8 mouse cellular contexts compared by ENCODE assay signal in genomic region chr11:37237096-37237725, GRCm38 (mm10). TPM values are rescaled to one million over a fixed set of nuclear protein-coding genes. Genes with fewer than 3 reads are reported as not detected.
DNase-seq lines count a peak whose midpoint lies in the region; ATAC-seq lines count a peak whose summit lies in the region.

No protein-coding gene starts in this region.

- ATAC-seq in kidney, embryonic 14.5 days (ENCODE audit: low FRiP score, low TSS enrichment): no peak
- no peak for ATAC-seq in hindbrain, embryonic 12.5 days (ENCODE audit: low FRiP score)
- ATAC-seq in midbrain, embryonic 13.5 days: no peak; the same call in 1 of the 2 replicates
- no peak for ATAC-seq in erythroid progenitor cell, adult 5-6 weeks (replicated peaks; ENCODE audit: low FRiP score, poor library complexity, severe bottlenecking)

- no peak for DNase-seq in kidney, adult 9 months
- DNase-seq in cerebellum, adult 8-10 months: peak; percentile 29
- no peak for DNase-seq in urinary bladder, postnatal 25 days (ENCODE audit: low spot score)
- DNase-seq in kidney, adult 11 months: no peak

- H3K9me3 ChIP-seq in kidney, embryonic 14.5 days (ENCODE audit: control insufficient read depth, low read length): no peaks in the 10 kb centered on the region
- H3K9me3 ChIP-seq in hindbrain, embryonic 12.5 days (replicated peaks): no peaks in the 10 kb centered on the region
- no peaks in the 10 kb centered on the region for H3K9me3 ChIP-seq in midbrain, embryonic 13.5 days

- 36% methylated on average over 7 of the region's 7 CpGs for WGBS in kidney, embryonic 14.5 days
- 38% methylated on average over 7 of the region's 7 CpGs for WGBS in hindbrain, embryonic 12.5 days
- 30% methylated on average over 7 of the region's 7 CpGs for WGBS in midbrain, embryonic 13.5 days

- no peaks in the 10 kb centered on the region for H3K4me1 ChIP-seq in kidney, embryonic 14.5 days (ENCODE audit: control insufficient read depth, insufficient read depth, low read length)
- H3K4me1 ChIP-seq in hindbrain, embryonic 12.5 days: peaks cover 7% of the 10 kb centered on the region
- H3K4me1 ChIP-seq in midbrain, embryonic 13.5 days (replicated peaks): peaks cover 28% of the 10 kb centered on the region

- H3K36me3 ChIP-seq in kidney, embryonic 14.5 days (ENCODE audit: control insufficient read depth, insufficient read depth, low read length): no peaks in the 10 kb centered on the region
- no peaks in the 10 kb centered on the region for H3K36me3 ChIP-seq in hindbrain, embryonic 12.5 days
- H3K36me3 ChIP-seq in midbrain, embryonic 13.5 days: no peaks in the 10 kb centered on the region

- H3K4me2 ChIP-seq in kidney, embryonic 14.5 days (replicated peaks; ENCODE audit: low read depth, low read length): peak overlapping the region; percentile 89
- H3K4me2 ChIP-seq in hindbrain, embryonic 12.5 days (replicated peaks): peak overlapping the region; percentile 77
- peak overlapping the region; percentile 77 for H3K4me2 ChIP-seq in midbrain, embryonic 13.5 days (replicated peaks)

- H3K27ac ChIP-seq in kidney, embryonic 14.5 days (ENCODE audit: low read depth, low read length): peak overlapping the region; percentile 55; the same call in 1 of the 2 replicates
- H3K27ac ChIP-seq in hindbrain, embryonic 12.5 days: peak overlapping the region; percentile 85
- peak overlapping the region; percentile 98 for H3K27ac ChIP-seq in midbrain, embryonic 13.5 days

- peaks cover 18% of the 10 kb centered on the region for H3K27me3 ChIP-seq in kidney, embryonic 14.5 days (ENCODE audit: control insufficient read depth, insufficient read depth, low read length)
- H3K27me3 ChIP-seq in hindbrain, embryonic 12.5 days: peaks cover 9% of the 10 kb centered on the region; the same call in 1 of the 2 replicates
- 0 out of 2 replicates have a peak, but pooled peaks cover 3% of the 10 kb centered on the region for H3K27me3 ChIP-seq in midbrain, embryonic 13.5 days

- peak overlapping the region; percentile 68 for H3K4me3 ChIP-seq in kidney, embryonic 14.5 days (ENCODE audit: low read length)
- peak overlapping the region; percentile 67 for H3K4me3 ChIP-seq in hindbrain, embryonic 12.5 days
- peak overlapping the region; percentile 66 for H3K4me3 ChIP-seq in midbrain, embryonic 13.5 days (replicated peaks)

- peak overlapping the region; percentile 63; the same call in 1 of the 2 replicates for H3K9ac ChIP-seq in kidney, embryonic 14.5 days (ENCODE audit: low read depth, low read length)
- peak overlapping the region; percentile 78 for H3K9ac ChIP-seq in hindbrain, embryonic 12.5 days
- peak overlapping the region; percentile 86 for H3K9ac ChIP-seq in midbrain, embryonic 13.5 days (replicated peaks)

RNA-seq across cellular contexts. Expression of gene Tenm2, which starts 1.4 kb away (rescaled TPM):
- 0.71 and 0.95 TPM in 2 replicates for polyA plus RNA-seq in kidney, embryonic 14.5 days (2014; fragmentation: Nextera tagmentation; extraction: Ambion mirVana)
- polyA plus RNA-seq in hindbrain, embryonic 12.5 days (2016; fragmentation: Nextera tagmentation; extraction: Ambion mirVana): 16.6 and 17.5 TPM in 2 replicates
- 47.3 and 50.4 TPM in 2 replicates for polyA plus RNA-seq in midbrain, embryonic 13.5 days (2015; fragmentation: Nextera tagmentation; extraction: Ambion mirVana)
- not detected in 2 replicates for total RNA-seq in erythroid progenitor cell, adult 5-6 weeks (2015; ENCODE audit: low replicate concordance)
- not detected in 2 replicates for total RNA-seq in erythroid progenitor cell, adult 5-6 weeks (2017; ENCODE audit: low replicate concordance)
